Mouse (Mus musculus): ENCODE data around the gene Hmcn2.

The Hmcn2 gene

GRCm38 (mm10) chr2:31314007-31314465 is at the start of gene Hmcn2:
Hmcn2 (plus strand) TSS chr2:31314415.
- DNase-seq (ENCODE audit: low spot score in 2 of 2) = no peak

DNA sequence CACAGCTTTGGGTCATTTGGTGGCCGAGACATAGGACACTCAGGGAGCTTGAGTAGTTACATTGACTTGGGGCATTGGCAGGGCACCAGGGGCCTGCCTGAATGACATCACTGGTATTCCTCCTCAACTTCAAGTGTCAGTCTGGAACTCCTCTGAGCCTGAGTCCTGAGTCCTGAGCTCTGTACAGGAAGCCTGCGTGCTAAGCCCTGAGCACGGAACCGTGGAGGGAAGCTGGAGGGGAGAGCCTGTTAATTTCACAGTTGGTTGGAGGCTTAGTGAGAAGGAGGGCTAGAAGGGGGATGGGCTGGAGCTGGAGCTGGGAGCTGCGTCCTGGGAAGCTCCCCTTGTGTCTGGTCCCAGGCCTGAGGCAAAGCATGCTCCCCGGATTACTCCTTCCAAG is 46.8 kb upstream of the Hmcn2 start:
- no peak for DNase-seq (ENCODE audit: low spot score in 2 of 2)

DNA sequence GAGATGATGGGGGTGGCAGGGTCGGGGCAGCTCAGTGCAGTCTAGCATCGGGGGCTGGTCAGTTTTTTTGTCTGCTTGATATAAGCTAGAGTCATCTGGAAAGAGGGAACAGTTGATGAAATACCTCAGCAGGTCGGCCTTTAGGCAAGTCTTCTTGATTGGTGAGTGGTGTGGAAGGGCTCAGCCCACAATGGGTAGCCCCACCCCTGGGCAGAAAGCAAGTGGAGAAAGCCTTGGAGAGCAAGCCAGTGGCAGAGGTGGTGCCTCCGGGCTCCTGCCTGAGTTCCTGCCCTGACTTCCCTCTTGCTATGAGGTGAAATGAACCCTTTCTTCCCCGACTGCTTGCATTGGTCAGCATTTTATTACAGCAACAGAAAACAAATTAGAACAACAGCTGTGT is 45.6 kb upstream of the Hmcn2 start:
- no peak for DNase-seq (ENCODE audit: low spot score in 2 of 2)

DNA sequence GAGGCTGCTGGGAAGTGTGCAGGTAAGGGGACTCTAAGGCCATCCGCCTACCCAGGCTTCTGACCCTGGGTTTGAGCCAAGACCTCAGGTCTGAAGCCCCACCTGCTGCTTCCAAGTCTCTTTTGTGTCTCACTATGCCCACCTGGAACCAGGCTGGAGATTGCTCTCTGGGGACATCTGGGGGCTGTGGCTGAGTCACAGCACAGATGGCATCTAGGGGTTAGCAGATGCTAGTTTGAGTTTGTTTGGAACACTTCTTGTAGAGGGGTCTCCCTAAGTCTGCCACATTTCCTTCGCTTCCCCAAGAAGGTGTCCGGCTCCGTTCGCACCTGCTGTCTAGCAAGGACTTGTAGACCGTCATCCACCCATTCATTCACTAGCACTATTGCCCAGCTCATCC is 45.0 kb upstream of the Hmcn2 start:
- no peak for DNase-seq (ENCODE audit: low spot score in 2 of 2)

DNA sequence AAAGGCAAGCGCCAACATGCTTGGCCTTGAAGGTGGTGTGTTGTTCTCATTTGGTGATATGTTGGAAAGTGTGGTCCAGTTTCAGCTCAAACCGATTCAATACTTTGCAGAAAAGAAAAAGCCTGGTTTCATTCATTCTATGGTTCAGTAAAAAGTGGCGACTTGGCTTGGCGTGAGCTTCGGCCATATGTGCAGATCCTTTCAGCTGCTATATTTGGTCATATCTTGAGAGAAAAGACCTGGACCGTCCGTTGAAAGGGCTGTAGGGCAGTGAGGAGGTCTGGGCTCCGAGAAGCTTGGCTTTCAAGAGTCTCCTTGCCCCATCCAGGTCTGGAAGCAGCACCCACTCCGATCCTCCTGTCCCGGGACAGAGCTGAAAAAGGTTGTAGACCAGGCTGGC is 44.4 kb upstream of the Hmcn2 start:
- no peak for DNase-seq (ENCODE audit: low spot score in 2 of 2)

DNA sequence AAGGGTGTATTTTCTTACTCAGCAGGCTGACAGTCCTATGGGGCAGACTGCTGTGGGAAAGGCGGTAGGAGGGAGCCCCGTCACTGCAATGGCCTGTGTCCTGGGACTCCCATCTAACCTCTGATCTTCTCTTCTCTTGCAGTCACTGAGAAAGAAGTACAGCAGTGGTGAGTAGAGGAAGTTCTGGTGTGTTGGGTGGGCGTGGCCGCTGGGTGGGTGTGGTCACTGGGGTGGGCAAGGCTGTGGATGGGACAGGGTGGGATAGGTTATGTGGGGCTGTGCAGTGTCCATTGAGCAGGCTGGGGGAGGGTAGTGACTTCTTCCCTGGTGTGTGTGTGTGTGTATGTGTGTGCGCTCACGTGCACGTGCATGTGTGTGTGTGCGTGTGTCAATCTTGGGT is 43.7 kb upstream of the Hmcn2 start:
- no peak for DNase-seq (ENCODE audit: low spot score in 2 of 2)

DNA sequence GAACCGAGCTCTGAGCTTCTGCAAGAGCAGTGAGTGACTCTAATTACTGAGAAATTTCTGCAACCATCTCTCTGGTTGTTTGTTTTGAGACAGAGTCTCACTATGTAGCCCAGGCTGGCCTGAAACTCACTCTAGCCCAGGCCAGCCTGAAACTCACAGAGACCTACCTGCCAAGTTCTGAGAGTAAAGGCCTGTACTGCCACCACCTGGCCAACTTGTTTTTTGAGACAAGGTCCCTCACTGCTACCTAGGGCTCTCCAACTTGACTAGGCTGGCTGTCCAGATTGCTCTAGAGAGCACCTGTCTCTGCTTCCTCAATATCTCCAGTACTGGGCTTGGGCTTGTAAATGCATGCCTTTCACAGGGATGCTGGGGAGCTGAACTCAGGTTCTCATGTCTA is 43.1 kb upstream of the Hmcn2 start:
- DNase-seq (ENCODE audit: low spot score in 2 of 2) = no peak

- no peak for DNase-seq (ENCODE audit: low spot score in 2 of 2)
Measured at GRCm38 (mm10) chr2:31274993-31275392, 39.2 kb upstream of the Hmcn2 start.

- DNase-seq (ENCODE audit: low spot score in 2 of 2) = no peak
Measured at GRCm38 (mm10) chr2:31277810-31278209, 36.4 kb upstream of the Hmcn2 start.

DNA sequence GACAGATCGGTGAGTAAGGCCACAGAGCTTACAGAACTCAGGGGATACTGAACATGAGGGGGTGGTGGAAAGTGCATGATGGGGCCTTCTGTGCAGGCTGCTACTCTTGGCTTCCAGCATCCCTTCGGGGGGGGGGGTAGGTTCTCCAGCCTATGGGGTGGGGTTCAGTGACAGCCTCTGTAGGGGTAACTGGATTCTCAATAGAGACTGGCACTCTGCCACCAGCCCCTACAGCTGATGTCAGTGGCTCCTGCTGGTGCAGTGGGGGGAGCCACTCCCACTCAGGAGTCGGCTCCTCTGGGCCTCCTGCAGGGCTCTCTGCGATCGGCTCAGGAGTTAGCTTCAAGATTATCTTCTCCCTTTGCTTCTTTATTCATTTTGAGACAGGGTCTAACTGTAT is 35.7 kb upstream of the Hmcn2 start:
- no peak for DNase-seq (ENCODE audit: low spot score in 2 of 2)

DNA sequence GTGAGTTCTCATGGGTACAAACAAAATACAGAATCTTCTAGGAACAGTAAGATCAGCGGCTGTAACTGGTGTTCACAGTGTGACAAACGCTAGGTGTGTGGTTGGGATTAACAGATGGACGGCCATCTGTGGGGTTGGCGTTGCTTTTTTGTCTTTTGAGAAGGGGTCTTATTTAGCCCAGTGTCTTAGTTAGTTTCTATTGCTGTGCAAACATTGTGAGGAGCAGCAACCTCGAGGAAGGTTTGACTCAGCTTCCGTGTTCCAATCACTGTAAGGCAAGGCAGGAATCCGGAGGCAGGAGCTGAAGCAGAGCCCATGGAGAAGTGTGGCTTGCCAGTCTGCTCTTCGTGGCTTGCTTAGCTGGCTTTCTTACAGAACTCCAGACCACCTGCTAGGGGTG is 33.1 kb upstream of the Hmcn2 start:
- DNase-seq (ENCODE audit: low spot score in 2 of 2) = no peak

DNA sequence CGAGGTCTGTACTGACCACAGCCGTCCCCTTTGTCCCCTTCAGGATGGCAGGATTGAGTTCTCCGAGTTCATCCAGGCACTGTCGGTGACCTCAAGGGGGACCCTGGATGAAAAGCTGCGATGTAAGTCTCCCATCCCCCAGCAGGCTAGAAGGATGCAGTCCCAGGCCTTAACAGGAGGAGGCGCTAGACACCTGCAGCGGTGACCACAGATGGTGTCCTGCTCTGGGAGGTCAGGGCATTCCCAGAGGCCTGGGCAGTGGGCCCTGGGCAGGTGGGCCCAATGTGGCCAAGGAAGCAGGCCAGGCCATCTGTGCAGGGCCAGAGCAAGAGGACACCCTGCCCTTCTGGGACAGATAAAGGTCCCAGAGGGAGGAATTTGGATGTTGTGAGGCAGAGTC is 31.9 kb upstream of the Hmcn2 start:
- DNase-seq (ENCODE audit: low spot score in 2 of 2) = no peak

GRCm38 (mm10) chr2:31282880-31283279 is 31.3 kb upstream of the Hmcn2 start:
- DNase-seq (ENCODE audit: low spot score in 2 of 2) = no peak

DNA sequence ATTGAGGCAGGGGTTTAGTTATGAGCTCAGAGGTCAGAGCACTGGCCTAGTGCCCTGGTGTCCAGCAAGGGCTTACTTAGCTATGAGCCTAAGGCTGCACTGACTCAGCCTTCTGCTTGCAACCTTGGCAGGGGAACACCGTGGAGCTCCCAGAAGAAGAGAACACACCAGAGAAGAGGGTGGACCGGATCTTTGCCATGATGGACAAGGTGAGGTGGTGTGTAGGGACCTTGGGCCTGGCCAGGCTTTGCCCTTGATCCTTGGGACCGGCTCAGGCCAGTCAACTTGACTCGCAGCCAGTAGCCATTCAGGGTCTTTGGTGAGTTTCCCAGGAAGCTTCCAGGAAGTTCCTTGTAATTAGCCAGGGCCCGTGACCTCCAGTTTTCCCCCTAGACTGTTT is 29.7 kb upstream of the Hmcn2 start:
- no peak for DNase-seq (ENCODE audit: low spot score in 2 of 2)

GRCm38 (mm10) chr2:31291421-31291820 is 22.8 kb upstream of the Hmcn2 start:
- DNase-seq (ENCODE audit: low spot score in 2 of 2) = peak in 1 of 2 experiments; percentile 19

- DNase-seq (ENCODE audit: low spot score in 2 of 2) = peak; percentile 38 to 62
Measured at GRCm38 (mm10) chr2:31294985-31295384, 19.2 kb upstream of the Hmcn2 start.

- no peak for DNase-seq (ENCODE audit: low spot score in 2 of 2)
Measured at GRCm38 (mm10) chr2:31296395-31296794, 17.8 kb upstream of the Hmcn2 start.

GRCm38 (mm10) chr2:31297602-31298268 is 16.5 kb upstream of the Hmcn2 start:
- peak; percentile 39 to 44 for DNase-seq (ENCODE audit: low spot score in 2 of 2)

DNA sequence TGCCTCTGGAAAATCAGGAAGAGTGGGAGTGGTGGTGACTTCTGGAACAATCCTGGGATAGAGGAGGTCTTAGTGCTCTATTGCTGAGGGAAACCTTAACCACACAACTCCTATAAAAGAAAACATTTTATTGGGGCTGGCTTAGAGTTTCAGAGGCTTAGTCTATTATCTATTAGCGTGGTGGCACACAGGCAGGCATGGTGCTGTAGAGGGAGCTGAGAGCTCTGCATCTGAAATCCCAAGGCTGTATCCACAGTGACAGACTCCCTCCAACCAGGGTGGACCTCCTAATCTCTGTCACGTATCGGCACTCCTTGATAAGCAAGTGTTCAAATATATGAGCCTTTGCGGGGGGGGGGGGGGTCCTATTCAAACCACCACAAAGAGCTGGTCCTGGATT is 15.4 kb upstream of the Hmcn2 start:
- no peak for DNase-seq (ENCODE audit: low spot score in 2 of 2)

DNA sequence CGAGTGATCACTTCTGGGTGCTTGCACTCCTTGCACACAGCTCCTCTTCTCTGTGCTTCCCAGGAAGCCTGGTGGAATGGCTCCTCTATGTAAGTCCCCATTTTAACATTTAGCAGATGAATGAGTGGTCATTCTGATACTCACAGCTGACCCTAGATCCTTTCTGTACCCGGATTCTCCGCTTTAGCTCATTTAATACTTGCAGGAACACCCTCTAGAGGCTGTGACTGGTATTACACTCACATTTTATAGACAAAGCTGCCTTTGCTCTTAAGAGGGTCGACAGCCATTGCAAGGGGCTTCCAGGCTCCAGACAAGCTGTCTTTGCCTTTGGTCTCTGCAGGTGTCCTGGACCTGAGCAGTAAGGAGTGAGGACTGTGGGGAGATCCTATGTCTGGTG is 14.9 kb upstream of the Hmcn2 start:
- DNase-seq (ENCODE audit: low spot score in 2 of 2) = peak in 1 of 2 experiments; percentile 9

- no peak for DNase-seq (ENCODE audit: low spot score in 2 of 2)
Measured at GRCm38 (mm10) chr2:31299996-31300395, 14.2 kb upstream of the Hmcn2 start.

GRCm38 (mm10) chr2:31303177-31303576 is 11.0 kb upstream of the Hmcn2 start:
- no peak for DNase-seq (ENCODE audit: low spot score in 2 of 2)

DNA sequence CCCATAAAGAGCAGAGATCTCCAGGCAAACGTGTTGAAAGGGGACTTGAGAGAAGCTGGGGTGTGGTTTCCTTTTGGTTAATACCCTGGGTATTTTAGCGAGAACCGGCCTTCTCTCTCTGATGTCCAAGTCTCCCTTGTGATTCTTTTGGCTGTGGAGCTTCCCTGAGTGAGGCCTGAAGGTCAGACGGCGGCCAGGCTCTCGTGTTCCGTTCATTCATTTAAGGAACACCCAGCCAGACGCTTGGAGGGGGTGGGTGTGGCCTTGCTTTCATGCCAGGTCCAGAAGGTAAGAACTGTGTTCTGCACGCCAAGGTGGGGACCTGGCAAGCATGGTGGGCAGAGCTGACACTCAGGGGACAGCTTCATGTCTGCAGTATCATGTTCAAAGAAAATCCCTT is 10.0 kb upstream of the Hmcn2 start:
- no peak for DNase-seq (ENCODE audit: low spot score in 2 of 2)

Measured in spleen, postnatal 36 days (tissue).